Mouse (Mus musculus) midbrain, embryonic 15.5 days (tissue): ENCODE measurements at regions not wholly inside any gene's neighbourhood (a gene's known extent, or its start where the extent isn't known, plus 50 kb on each side); places are given as distances from the start of the nearest gene placed in this dataset.

Experiments
- ATAC-seq: fragments of 200-750 bp; cut with Nextera tagmentation; replicated peaks from 2 replicates; pipeline ENCODE4 v1.8.0; 2017; ENCODE audit warnings: moderate TSS enrichment
- H3K27ac ChIP-seq: fragments of 300-500 bp; sonication (generic); 2 replicates; pipeline ENCODE4 v1.5.1; 2015; ENCODE audit warnings: mild to moderate bottlenecking, inconsistent platforms
- H3K27me3 ChIP-seq: fragments of 300-500 bp; sonication (generic); replicated peaks from 2 replicates; pipeline ENCODE4 v1.6.1; 2015; ENCODE audit warnings: inconsistent platforms
- H3K36me3 ChIP-seq: fragments of 300-500 bp; sonication (generic); replicated peaks from 2 replicates; pipeline ENCODE4 v1.6.1; 2015; ENCODE audit warnings: inconsistent platforms
- H3K4me1 ChIP-seq: fragments of 300-500 bp; sonication (generic); 2 replicates; pipeline ENCODE4 v1.6.1; 2015; ENCODE audit warnings: inconsistent platforms
- H3K4me2 ChIP-seq: fragments of 300-500 bp; sonication (generic); 2 replicates; pipeline ENCODE4 v1.6.1; 2015; ENCODE audit warnings: inconsistent platforms, mild to moderate bottlenecking, moderate library complexity
- H3K4me3 ChIP-seq: fragments of 300-500 bp; sonication (generic); 2 replicates; pipeline ENCODE4 v1.5.1; 2015; ENCODE audit warnings: mild to moderate bottlenecking, inconsistent platforms
- H3K9ac ChIP-seq: fragments of 300-500 bp; sonication (generic); 2 replicates; pipeline ENCODE4 v1.6.1; 2015; ENCODE audit warnings: mild to moderate bottlenecking, inconsistent platforms
- H3K9me3 ChIP-seq: fragments of 300-500 bp; sonication (generic); 2 replicates; pipeline ENCODE4 v1.6.1; 2016; ENCODE audit warnings: inconsistent platforms
- WGBS: fragments of 180-500 bp; shearing (Covaris S2); methylation state at CpG from one replicate; pipeline ENCODE4 v1.1.7; 2015; ENCODE audit warnings: mixed read lengths; 5-methylcytosine and 5-hydroxymethylcytosine counted together

DNA sequence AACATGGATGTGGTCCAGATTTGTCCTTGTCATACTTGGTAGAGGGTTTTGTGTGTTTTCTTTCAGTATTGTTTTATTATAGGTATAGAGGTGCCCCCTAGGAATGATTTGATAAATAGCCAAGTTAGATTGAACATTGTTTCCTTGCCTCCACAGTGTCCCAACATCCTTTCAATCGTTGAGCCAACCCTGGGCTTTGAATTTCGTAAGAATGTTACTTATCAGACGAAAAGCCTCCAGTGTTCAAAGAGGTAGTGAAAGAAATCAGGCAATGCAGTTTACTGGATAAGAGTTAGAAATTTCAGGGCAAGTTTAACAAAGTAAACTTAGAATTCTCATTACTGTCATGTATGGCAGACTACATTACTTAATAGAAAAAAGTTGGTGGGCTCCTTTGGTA, 144.2 kb upstream of the Xrcc4 start:
- Histone ChIP-seq H3K4me2 (no peak overlapping the region), H3K27ac (no peak overlapping the region), H3K27me3 (no peaks in the 10 kb centered on the region), H3K9ac (no peak overlapping the region), H3K4me1 (no peaks in the 10 kb centered on the region), H3K36me3 (no peaks in the 10 kb centered on the region), H3K9me3 (no peaks in the 10 kb centered on the region), H3K4me3 (no peak overlapping the region)
- WGBS = 89% methylated on average over 3 of the region's 3 CpGs
- no peak for ATAC-seq

DNA sequence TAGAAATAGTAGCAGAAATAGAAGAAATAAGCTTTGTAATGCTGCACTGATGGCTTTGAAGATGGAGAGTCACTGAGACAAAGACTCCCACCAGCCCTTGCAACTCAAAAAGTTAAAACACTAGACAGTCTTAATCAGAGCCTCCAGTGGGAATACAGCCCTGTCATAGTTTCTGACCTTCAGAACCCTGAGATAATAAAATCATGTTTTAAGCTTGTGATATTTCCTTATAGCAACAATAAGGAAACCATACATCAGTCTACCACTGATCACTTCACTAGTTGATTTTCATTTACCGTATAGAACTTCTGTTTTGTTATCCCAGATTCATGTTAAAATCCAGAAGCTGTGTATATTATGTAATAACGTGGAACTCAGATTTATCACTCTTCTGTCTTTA, 139.7 kb upstream of the Xrcc4 start:
- Histone ChIP-seq H3K4me3 (no peak overlapping the region), H3K36me3 (no peaks in the 10 kb centered on the region), H3K27me3 (no peaks in the 10 kb centered on the region), H3K9ac (no peak overlapping the region), H3K4me2 (no peak overlapping the region), H3K4me1 (no peaks in the 10 kb centered on the region), H3K27ac (no peak overlapping the region), H3K9me3 (no peaks in the 10 kb centered on the region)
- WGBS = 95% methylated on average over 2 of the region's 2 CpGs
- no peak for ATAC-seq

DNA sequence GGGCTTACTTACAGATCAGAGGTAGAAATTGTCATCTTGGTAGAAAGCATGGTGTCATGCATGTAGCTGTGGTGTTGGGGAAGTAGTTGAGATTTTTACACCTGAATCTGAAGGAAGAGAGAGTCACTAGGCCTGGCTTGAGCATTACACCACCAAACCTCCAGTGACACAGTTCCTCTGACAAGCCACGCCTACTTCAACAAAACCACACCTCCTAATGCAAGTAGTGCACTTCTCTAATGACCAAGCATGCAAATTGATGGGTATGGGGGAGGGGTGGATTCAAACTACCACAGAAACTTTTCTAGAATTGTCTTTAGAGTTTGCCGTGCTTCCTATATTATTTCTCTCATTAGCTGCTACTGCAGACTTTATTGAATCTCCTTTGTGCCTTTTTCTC, 136.8 kb upstream of the Xrcc4 start:
- Histone ChIP-seq H3K9ac (no peak overlapping the region), H3K9me3 (no peaks in the 10 kb centered on the region), H3K36me3 (no peaks in the 10 kb centered on the region), H3K4me3 (no peak overlapping the region), H3K4me1 (no peaks in the 10 kb centered on the region), H3K4me2 (no peak overlapping the region), H3K27ac (no peak overlapping the region), H3K27me3 (no peaks in the 10 kb centered on the region)
- ATAC-seq = no peak
- WGBS = 65% methylated on average over 2 of the region's 2 CpGs

GRCm38 (mm10) chr13:90212390-90212789, 123.0 kb upstream of the Xrcc4 start:
- Histone ChIP-seq H3K27me3 (no peaks in the 10 kb centered on the region), H3K9ac (no peak overlapping the region), H3K36me3 (no peaks in the 10 kb centered on the region), H3K9me3 (no peaks in the 10 kb centered on the region), H3K4me1 (no peaks in the 10 kb centered on the region), H3K4me3 (no peak overlapping the region), H3K4me2 (no peak overlapping the region), H3K27ac (no peak overlapping the region)
- no peak for ATAC-seq

DNA sequence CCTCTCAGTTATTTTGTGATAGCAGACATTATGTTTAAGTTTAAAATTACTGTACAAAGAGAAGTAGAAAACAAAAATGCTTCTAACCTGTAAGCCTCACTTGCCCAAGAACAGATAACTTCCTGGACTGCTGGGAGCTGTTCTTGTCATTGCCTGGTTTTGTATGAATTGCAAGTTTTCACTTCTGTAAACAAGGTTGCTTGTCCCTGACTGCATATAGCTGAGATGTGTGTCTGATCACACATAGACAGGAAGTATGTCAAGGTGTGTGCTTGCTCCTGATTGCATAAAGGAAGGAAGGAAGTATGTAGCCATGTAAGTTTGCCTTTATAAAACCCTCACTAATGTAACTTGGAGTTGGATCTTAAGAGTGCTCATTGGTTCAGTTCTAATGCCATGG, 118.5 kb upstream of the Xrcc4 start:
- Histone ChIP-seq H3K4me2 (no peak overlapping the region), H3K4me1 (no peaks in the 10 kb centered on the region), H3K9me3 (no peaks in the 10 kb centered on the region), H3K27ac (no peak overlapping the region), H3K27me3 (no peaks in the 10 kb centered on the region), H3K36me3 (no peaks in the 10 kb centered on the region), H3K9ac (no peak overlapping the region), H3K4me3 (no peak overlapping the region)
- no peak for ATAC-seq
